Mouse (Mus musculus) kidney, embryonic 16.5 days (tissue): ENCODE measurements around the gene Dnajb14. TPM values are rescaled to one million over a fixed set of nuclear protein-coding genes. Genes with fewer than 3 reads are reported as not detected.

Experiments
- ATAC-seq: fragments of 200-750 bp; cut with Nextera tagmentation; 2 replicates; pipeline ENCODE4 v1.8.0; 2017; ENCODE audit warnings: moderate TSS enrichment; ENCODE audit not compliant: low FRiP score, low TSS enrichment
- H3K27ac ChIP-seq: fragments of 300-500 bp; sonication (generic); 2 replicates; pipeline ENCODE4 v1.5.1; 2014; ENCODE audit warnings: low read length
- H3K27me3 ChIP-seq: fragments of 300-500 bp; sonication (generic); 2 replicates; pipeline ENCODE4 v1.6.1; 2014; ENCODE audit warnings: low read length, control low read depth, mixed read lengths; ENCODE audit not compliant: insufficient read depth
- H3K36me3 ChIP-seq: fragments of 300-500 bp; sonication (generic); 2 replicates; pipeline ENCODE4 v1.6.1; 2014; ENCODE audit warnings: low read length, control low read depth, mixed read lengths; ENCODE audit not compliant: insufficient read depth
- H3K4me1 ChIP-seq: fragments of 300-500 bp; sonication (generic); 2 replicates; pipeline ENCODE4 v1.6.1; 2014; ENCODE audit warnings: low read length, control low read depth, mixed read lengths; ENCODE audit not compliant: insufficient read depth
- H3K4me2 ChIP-seq: fragments of 300-500 bp; sonication (generic); replicated peaks from 2 replicates; pipeline ENCODE4 v1.6.1; 2014; ENCODE audit warnings: low read depth, low read length
- H3K4me3 ChIP-seq: fragments of 300-500 bp; sonication (generic); 2 replicates; pipeline ENCODE4 v1.5.1; 2014; ENCODE audit warnings: mild to moderate bottlenecking, low read length
- H3K9ac ChIP-seq: fragments of 300-500 bp; sonication (generic); replicated peaks from 2 replicates; pipeline ENCODE4 v1.6.1; 2014; ENCODE audit warnings: low read length
- H3K9me3 ChIP-seq: fragments of 300-500 bp; sonication (generic); 2 replicates; pipeline ENCODE4 v1.6.1; 2016; ENCODE audit warnings: low read length, control low read depth
- WGBS: fragments of 180-500 bp; shearing (Covaris S2); extraction: QIAGEN DNeasy Blood & Tissue Kit; methylation state at CpG from one replicate; pipeline ENCODE4 v1.1.7; 2014; 5-methylcytosine and 5-hydroxymethylcytosine counted together
- polyA plus RNA-seq: library from polyadenylated mRNA; unstranded; fragments of >200 nt; fragmentation: Nextera tagmentation; extraction: Ambion mirVana; gene quantifications from 2 replicates; pipeline ENCODE4 v1.2.1, GENCODE M21; 2015

The Dnajb14 gene
- 6.3 and 7.6 TPM in 2 replicates for polyA plus RNA-seq

GRCm38 (mm10) chr3:137867437-137868093, at the start of gene Dnajb14:
Gene Dnajb14 (plus strand): TSS chr3:137867675.
- Histone ChIP-seq H3K9ac (peak within 1 kb of the TSS; percentile 99), H3K4me2 (peak within 1 kb of the TSS; percentile 74), H3K27ac (peak within 1 kb of the TSS; percentile 99), H3K9me3 (no peaks in the 10 kb centered on the region), H3K36me3 (peaks cover 3% of the 10 kb centered on the region; the same call in 1 of the 2 replicates), H3K4me3 (peak within 1 kb of the TSS; percentile 95), H3K27me3 (no peaks in the 10 kb centered on the region), H3K4me1 (peaks cover 18% of the 10 kb centered on the region)
- under 1% methylated on average over 55 of the region's 94 CpGs for WGBS
- ATAC-seq, result peak; percentile 23

- H3K4me1 ChIP-seq, result no peaks in the 10 kb centered on the region
- no peak overlapping the region for H3K27ac ChIP-seq
- no peak for ATAC-seq
- 18% methylated on average over 4 of the region's 4 CpGs for WGBS
- no peak overlapping the region for H3K4me2 ChIP-seq
- no peaks in the 10 kb centered on the region for H3K36me3 ChIP-seq
- no peak overlapping the region for H3K9ac ChIP-seq
- no peaks in the 10 kb centered on the region for H3K27me3 ChIP-seq
- no peak overlapping the region for H3K4me3 ChIP-seq
- H3K9me3 ChIP-seq, result no peaks in the 10 kb centered on the region
These were observed 48.8 kb upstream of the Dnajb14 start for GRCm38 (mm10) chr3:137818713-137819112.

DNA sequence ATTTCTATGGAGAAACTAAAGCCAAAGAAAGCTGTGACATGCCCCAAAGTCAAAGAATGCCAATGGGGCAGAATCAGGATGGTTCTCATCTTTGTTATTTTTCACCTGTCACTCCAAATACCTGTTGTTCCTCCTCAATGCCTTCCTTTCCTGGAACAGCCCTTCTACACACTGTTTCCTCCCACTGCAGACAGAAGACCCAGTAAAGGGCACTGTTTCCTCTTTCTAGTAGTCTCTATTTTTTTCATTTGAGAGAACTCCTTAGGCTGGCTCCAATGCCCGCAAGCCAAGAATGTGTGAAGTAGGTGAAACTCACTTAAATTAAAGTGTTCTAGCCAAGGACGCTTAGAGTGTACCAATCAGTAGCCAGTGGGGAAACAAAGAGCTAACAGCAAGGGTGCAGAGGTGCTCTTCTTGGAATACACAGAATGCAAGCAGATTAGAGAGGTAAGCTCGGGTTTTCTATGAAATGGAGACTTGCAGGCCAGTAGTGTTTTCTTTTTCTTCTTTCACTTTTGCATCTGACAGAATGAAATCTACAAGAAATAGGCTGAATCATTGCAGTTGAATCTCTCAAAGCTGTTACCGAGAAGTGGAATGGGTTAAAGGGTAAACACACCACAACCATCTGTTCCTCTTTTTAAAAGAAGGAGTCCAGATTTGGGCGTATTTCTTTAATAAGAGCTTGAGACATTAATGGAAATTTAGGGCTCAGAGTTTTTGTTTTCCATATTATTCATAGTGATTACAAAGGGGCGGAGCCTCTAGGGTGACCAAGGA, 46.6 kb upstream of the Dnajb14 start:
- H3K36me3 ChIP-seq, result no peaks in the 10 kb centered on the region
- WGBS, result 85% methylated on average over 6 of the region's 6 CpGs
- no peak overlapping the region for H3K27ac ChIP-seq
- no peak overlapping the region for H3K9ac ChIP-seq
- no peaks in the 10 kb centered on the region for H3K9me3 ChIP-seq
- no peak for ATAC-seq
- H3K4me1 ChIP-seq, result no peaks in the 10 kb centered on the region
- H3K4me2 ChIP-seq, result no peak overlapping the region
- no peaks in the 10 kb centered on the region for H3K27me3 ChIP-seq
- H3K4me3 ChIP-seq, result no peak overlapping the region

DNA sequence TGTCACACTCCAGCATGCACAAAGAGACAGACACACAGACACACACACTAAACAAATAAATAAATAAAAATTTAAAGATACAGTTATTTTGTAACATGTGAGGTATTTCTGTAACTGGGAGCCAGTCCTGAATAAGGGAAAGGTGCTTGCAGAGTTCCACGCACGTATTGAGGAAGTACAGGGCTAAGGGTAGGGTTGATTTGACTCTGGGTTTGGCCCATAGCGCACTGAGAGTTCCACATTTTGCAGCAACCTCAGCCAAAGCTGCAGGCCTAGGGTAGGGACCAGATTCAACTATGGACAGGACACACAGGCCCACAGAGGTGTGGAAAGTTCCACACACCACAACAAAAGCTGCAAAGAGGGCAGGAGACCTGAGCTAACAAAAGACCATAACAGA, 44.2 kb upstream of the Dnajb14 start:
- no peak for ATAC-seq
- H3K9me3 ChIP-seq, result no peaks in the 10 kb centered on the region
- no peaks in the 10 kb centered on the region for H3K36me3 ChIP-seq
- H3K4me1 ChIP-seq, result peaks cover 5% of the 10 kb centered on the region; the same call in 1 of the 2 replicates
- H3K9ac ChIP-seq, result no peak overlapping the region
- no peak overlapping the region for H3K4me3 ChIP-seq
- no peak overlapping the region for H3K4me2 ChIP-seq
- WGBS, result 95% methylated on average over 3 of the region's 3 CpGs
- H3K27me3 ChIP-seq, result no peaks in the 10 kb centered on the region
- no peak overlapping the region for H3K27ac ChIP-seq

GRCm38 (mm10) chr3:137827678-137828077, 39.8 kb upstream of the Dnajb14 start:
- WGBS, result 10% methylated on average over 11 of the region's 11 CpGs
- Histone ChIP-seq H3K9me3 (no peaks in the 10 kb centered on the region), H3K27me3 (no peaks in the 10 kb centered on the region), H3K4me3 (no peak overlapping the region), H3K4me1 (peaks cover 5% of the 10 kb centered on the region; the same call in 1 of the 2 replicates), H3K9ac (no peak overlapping the region; the same call in 1 of the 2 replicates), H3K36me3 (no peaks in the 10 kb centered on the region), H3K4me2 (peak overlapping the region; percentile 24; the same call in 1 of the 2 replicates), H3K27ac (no peak overlapping the region)
- peak; percentile 51; the same call in 1 of the 2 replicates for ATAC-seq

GRCm38 (mm10) chr3:137831156-137831555, 36.3 kb upstream of the Dnajb14 start:
- Histone ChIP-seq H3K27me3 (no peaks in the 10 kb centered on the region), H3K4me1 (peaks cover 5% of the 10 kb centered on the region; the same call in 1 of the 2 replicates), H3K9ac (no peak overlapping the region), H3K4me3 (no peak overlapping the region), H3K27ac (no peak overlapping the region), H3K4me2 (no peak overlapping the region), H3K36me3 (no peaks in the 10 kb centered on the region), H3K9me3 (no peaks in the 10 kb centered on the region)
- ATAC-seq, result no peak
- WGBS, result 80% methylated on average over 2 of the region's 2 CpGs

DNA sequence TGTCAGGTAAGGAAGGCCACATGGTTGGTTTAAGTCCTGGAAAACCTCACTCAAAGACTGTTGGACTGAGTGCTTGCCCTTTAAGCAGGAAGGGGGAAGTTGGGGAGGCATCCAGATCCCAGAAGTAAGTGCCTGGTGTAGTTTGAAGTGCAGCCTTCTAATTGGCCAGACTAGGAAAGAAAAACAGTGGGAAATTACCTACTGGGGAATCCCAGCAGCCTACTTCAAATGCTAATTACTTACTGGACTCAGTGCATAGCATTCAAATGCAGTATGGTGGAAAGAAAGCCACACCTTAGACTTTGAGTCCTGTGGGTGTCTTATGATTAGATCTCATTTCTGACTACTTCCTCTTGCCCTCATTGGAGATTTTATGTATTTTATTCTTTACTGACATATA, 34.3 kb upstream of the Dnajb14 start:
- H3K9me3 ChIP-seq, result no peaks in the 10 kb centered on the region
- no peak overlapping the region for H3K4me2 ChIP-seq
- no peak for ATAC-seq
- no peaks in the 10 kb centered on the region for H3K27me3 ChIP-seq
- H3K4me3 ChIP-seq, result no peak overlapping the region
- no peak overlapping the region for H3K9ac ChIP-seq
- H3K36me3 ChIP-seq, result no peaks in the 10 kb centered on the region
- no peak overlapping the region for H3K27ac ChIP-seq
- H3K4me1 ChIP-seq, result no peaks in the 10 kb centered on the region

DNA sequence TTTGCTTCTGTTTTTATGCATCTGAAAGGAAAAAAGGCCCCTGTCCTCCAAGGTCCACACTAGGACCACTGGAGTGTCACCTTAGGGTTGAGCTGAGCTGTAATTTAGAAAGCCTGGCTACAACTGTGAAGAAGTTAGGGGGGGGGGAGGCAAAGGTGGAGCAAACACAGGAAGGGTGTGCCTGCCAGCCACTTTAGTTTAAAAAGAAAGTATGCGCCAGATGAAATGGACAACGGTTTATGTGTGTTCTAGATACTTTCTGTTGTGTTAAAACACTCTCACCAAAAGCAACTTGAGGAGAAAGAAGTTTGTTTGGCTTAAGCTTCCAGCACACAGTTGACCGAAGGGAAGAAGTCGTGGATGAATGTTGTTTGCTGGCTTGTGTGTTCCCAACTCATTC, 33.8 kb upstream of the Dnajb14 start:
- WGBS, result 81% methylated on average over 4 of the region's 4 CpGs
- no peak overlapping the region for H3K4me3 ChIP-seq
- H3K36me3 ChIP-seq, result no peaks in the 10 kb centered on the region
- H3K27ac ChIP-seq, result no peak overlapping the region
- H3K9me3 ChIP-seq, result no peaks in the 10 kb centered on the region
- ATAC-seq, result no peak
- H3K4me1 ChIP-seq, result no peaks in the 10 kb centered on the region
- H3K4me2 ChIP-seq, result no peak overlapping the region
- H3K9ac ChIP-seq, result no peak overlapping the region
- no peaks in the 10 kb centered on the region for H3K27me3 ChIP-seq

DNA sequence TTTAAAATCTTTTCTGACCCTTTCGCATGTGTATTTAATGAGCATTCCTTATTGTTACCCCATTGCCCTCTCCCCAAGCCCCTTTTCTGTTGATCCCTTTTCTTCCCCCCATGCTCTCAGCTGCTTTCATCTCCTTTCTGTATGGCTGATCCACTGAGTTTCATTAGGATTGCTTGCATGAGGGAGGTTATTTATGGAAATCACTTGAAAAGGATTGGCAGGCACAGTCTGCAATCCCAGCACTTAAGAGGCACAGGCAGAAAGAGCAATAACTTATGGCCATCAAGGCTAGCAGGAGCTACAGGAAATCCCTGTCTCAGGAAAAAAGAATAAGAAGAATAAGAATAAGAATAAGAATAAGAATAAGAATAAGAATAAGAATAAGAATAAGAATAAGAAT, 30.9 kb upstream of the Dnajb14 start:
- Histone ChIP-seq H3K27me3 (no peaks in the 10 kb centered on the region), H3K36me3 (no peaks in the 10 kb centered on the region), H3K27ac (no peak overlapping the region), H3K4me2 (no peak overlapping the region), H3K4me3 (no peak overlapping the region), H3K9ac (no peak overlapping the region), H3K9me3 (no peaks in the 10 kb centered on the region), H3K4me1 (no peaks in the 10 kb centered on the region)
- 78% methylated on average over 1 of the region's 1 CpGs for WGBS
- ATAC-seq, result no peak

- Histone ChIP-seq H3K9ac (no peak overlapping the region), H3K27me3 (no peaks in the 10 kb centered on the region), H3K9me3 (no peaks in the 10 kb centered on the region), H3K27ac (no peak overlapping the region), H3K36me3 (no peaks in the 10 kb centered on the region), H3K4me3 (no peak overlapping the region), H3K4me2 (no peak overlapping the region), H3K4me1 (no peaks in the 10 kb centered on the region)
- no peak for ATAC-seq
These were observed 29.3 kb upstream of the Dnajb14 start for GRCm38 (mm10) chr3:137838160-137838559.
